Mouse (Mus musculus) 416B (cell line): ENCODE results near the gene Tpsg1.

Source experiments
- DNase-seq: peaks from one replicate; pipeline ENCODE4 v3.0.0; 2011; ENCODE audit warnings: low read depth

Gene Tpsg1

GRCm38 (mm10) chr17:25408302-25408999 is 39.4 kb downstream of the Tpsg1 start:
- no peak for DNase-seq

- DNase-seq, result no peak
Observed at GRCm38 (mm10) chr17:25409621-25410020, 40.5 kb downstream of the Tpsg1 start.

- no peak for DNase-seq
Observed at GRCm38 (mm10) chr17:25410180-25410579, 41.1 kb downstream of the Tpsg1 start.

- DNase-seq, result no peak
Observed at GRCm38 (mm10) chr17:25410786-25411185, 41.7 kb downstream of the Tpsg1 start.

GRCm38 (mm10) chr17:25411251-25411650 is 42.2 kb downstream of the Tpsg1 start:
- no peak for DNase-seq

GRCm38 (mm10) chr17:25414209-25414608 is 45.1 kb downstream of the Tpsg1 start:
- no peak for DNase-seq

- DNase-seq, result no peak
Observed at GRCm38 (mm10) chr17:25414917-25415316, 45.8 kb downstream of the Tpsg1 start.

- no peak for DNase-seq
Observed at GRCm38 (mm10) chr17:25415421-25415913, 46.4 kb downstream of the Tpsg1 start.

- no peak for DNase-seq
Observed at GRCm38 (mm10) chr17:25416219-25416618, 47.1 kb downstream of the Tpsg1 start.

- DNase-seq, result peak; percentile 11
Observed at GRCm38 (mm10) chr17:25417990-25418389, 48.9 kb downstream of the Tpsg1 start.

- DNase-seq, result no peak
Observed at GRCm38 (mm10) chr17:25418926-25419325, 49.9 kb downstream of the Tpsg1 start.

- DNase-seq, result no peak
Observed at GRCm38 (mm10) chr17:25420998-25421397, 51.9 kb downstream of the Tpsg1 start.
